Mouse (Mus musculus): ENCODE measurements at regions not wholly inside any gene's neighbourhood (a gene's known extent, or its start where the extent isn't known, plus 50 kb on each side); places are given as distances from the start of the nearest gene placed in this dataset.

- intact Hi-C loops (cut with DNase I) = no loop called here
- H3K27ac ChIP-seq = no peak overlapping the region
- TF ChIP-seq CTCF (IDR thresholded peaks at IDR 0.05) = no peak
- no peak overlapping the region for H3K4me3 ChIP-seq
- DNase-seq = no peak
Observed at GRCm38 (mm10) chr13:28833700-28834065, 119.8 kb downstream of the Sox4 start.

GRCm38 (mm10) chr13:28832855-28833699 lies 120.4 kb downstream of the Sox4 start:
- intact Hi-C loops (cut with DNase I) = no loop called here
- DNase-seq = no peak
- Histone ChIP-seq H3K4me3 (no peak overlapping the region), H3K27ac (no peak overlapping the region)
- TF ChIP-seq CTCF (IDR thresholded peaks at IDR 0.05) = no peak

DNA sequence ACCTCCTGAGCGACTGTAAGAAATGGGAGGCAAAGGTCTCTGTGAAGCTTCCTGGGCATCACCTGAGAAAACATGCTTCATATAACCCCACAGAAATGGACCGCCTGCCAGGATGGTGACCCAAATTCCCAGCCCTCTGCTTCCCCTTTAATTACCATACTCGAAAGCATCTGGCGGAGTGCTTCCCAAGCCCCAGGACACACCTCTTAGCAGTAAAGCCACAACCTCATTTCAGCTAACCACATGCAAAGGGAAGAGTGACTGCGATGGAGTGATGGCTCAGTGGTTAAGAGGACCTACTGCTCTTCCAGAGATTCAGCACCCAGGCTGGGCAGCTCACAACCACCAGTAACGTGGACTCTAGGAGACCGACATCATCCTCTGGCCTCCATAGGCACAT lies 127.2 kb downstream of the Sox4 start:
- intact Hi-C loops (cut with DNase I) = no loop called here
- H3K27ac ChIP-seq = no peak overlapping the region
- TF ChIP-seq CTCF (IDR thresholded peaks at IDR 0.05) = no peak

DNA sequence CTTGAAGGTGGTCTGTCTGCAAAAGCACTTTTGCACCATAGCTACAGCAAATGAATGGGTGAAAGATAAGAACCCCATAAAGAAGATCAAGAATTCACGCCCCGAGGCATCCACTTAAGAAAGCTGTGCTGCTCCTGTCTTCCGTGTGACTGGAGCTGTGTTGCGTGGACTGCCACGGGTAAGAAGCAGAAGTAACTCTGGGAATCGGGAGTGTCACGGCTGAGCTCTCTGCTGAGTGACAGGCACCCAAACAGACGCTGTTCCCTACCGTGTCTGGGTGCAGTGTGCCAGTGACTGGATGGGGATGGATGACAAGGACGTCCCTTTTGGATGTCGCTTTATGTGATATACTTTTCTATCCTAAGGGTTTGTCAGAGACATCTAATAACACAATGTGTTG lies 129.5 kb downstream of the Sox4 start:
- no peak for TF ChIP-seq CTCF (IDR thresholded peaks at IDR 0.05)

More for the DNA sequence above, 127.2 kb downstream of the Sox4 start:
- no peak overlapping the region for H3K4me3 ChIP-seq
- DNase-seq = no peak

DNA sequence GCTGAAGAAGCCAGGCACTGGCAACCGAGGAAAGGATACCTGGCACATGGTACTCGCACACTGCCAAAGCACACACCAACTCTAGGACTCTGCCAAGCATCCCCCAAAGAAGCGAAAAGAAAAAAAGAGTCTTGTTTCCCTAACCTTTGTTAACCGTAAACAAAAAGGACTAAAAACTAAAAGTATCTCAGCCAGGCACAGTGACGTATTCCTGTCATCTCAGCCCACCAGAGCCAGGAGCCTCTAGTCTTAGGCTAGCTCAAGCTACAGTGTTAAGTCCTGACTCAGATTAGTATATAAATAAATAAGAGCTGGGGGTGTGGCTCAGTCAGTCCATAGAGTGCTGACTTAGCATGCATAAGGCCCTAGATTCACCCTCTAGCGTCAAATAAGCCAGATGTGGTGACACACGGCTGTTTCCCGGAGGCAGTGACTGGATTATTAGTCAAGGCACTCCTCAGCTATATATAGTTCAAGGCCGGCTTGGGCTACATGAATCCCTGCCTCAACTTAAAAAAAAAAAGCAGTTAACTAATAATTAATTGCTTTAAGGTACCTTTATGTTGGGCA lies 130.1 kb downstream of the Sox4 start:
- H3K4me3 ChIP-seq = no peak overlapping the region
- H3K27ac ChIP-seq = no peak overlapping the region
- DNase-seq = no peak
- TF ChIP-seq CTCF (IDR thresholded peaks at IDR 0.05) = no peak
- intact Hi-C loops (cut with DNase I) = no loop called here

More for the DNA sequence above, 129.5 kb downstream of the Sox4 start:
- Histone ChIP-seq H3K27ac (no peak overlapping the region), H3K4me3 (no peak overlapping the region)
- DNase-seq = no peak
- intact Hi-C loops (cut with DNase I) = no loop called here

DNA sequence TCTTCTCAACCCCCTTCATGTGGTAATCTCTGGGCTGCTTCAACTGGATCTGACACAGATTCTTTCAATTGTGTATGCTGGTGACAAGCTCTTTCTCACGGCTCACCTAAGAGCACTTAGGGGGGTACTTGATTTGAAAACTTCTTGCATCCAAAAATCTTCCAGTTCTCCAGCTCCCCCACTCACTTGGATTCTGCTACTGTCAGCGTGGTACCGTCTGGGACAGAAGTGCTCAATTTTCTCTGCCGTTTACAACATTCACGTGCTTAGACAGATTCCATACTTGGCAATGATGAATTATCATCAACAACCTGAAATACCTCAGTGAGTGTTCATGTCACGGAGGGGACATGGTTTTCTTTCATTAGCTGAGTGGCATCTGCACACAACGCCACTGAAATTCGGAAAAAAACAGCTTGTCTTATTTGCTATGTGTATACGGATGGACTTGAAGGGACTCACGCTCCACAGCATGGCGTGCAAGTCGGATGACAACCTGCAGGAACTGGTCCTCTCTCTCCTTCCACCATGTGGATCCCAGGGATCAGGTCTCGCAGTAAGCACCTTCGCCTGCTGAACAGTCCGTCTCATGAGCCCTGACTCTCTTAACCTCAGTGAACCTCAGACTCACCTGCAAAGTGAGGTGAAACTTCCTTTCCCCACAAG lies 132.5 kb downstream of the Sox4 start:
- TF ChIP-seq CTCF (IDR thresholded peaks at IDR 0.05) = no peak
- Histone ChIP-seq H3K27ac (no peak overlapping the region), H3K4me3 (no peak overlapping the region)
- intact Hi-C loops (cut with DNase I) = no loop called here
- DNase-seq = no peak

- no peak for TF ChIP-seq CTCF (IDR thresholded peaks at IDR 0.05)
- Histone ChIP-seq H3K4me3 (no peak overlapping the region), H3K27ac (no peak overlapping the region)
- intact Hi-C loops (cut with DNase I) = no loop called here
- no peak for DNase-seq
Observed at GRCm38 (mm10) chr13:28814127-28814526, 139.4 kb downstream of the Sox4 start.

GRCm38 (mm10) chr13:28811667-28812575 lies 141.6 kb downstream of the Sox4 start:
- DNase-seq = no peak
- no peak for TF ChIP-seq CTCF (IDR thresholded peaks at IDR 0.05)
- Histone ChIP-seq H3K27ac (no peak overlapping the region), H3K4me3 (no peak overlapping the region)
- intact Hi-C loops (cut with DNase I) = no loop called here

DNA sequence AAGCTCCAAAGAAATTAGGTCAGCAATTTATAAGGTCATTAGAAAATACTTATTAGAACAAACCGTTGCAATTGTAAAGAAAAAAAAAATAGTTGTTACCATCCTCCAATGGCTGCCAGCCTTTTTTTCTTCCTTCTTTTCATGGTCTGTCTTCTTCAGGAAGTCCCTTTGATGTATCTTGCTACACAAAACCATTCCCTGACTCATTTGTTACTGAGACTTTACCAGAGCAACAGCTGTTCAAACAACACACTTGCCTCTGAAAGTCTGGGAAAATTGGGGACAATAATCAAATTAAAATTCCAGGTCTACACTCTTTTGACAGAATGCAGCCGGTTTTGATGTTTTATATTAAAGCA lies 142.5 kb downstream of the Sox4 start:
- Histone ChIP-seq H3K4me3 (no peak overlapping the region), H3K27ac (no peak overlapping the region)
- DNase-seq = no peak
- intact Hi-C loops (cut with DNase I) = no loop called here
- no peak for TF ChIP-seq CTCF (IDR thresholded peaks at IDR 0.05)

DNA sequence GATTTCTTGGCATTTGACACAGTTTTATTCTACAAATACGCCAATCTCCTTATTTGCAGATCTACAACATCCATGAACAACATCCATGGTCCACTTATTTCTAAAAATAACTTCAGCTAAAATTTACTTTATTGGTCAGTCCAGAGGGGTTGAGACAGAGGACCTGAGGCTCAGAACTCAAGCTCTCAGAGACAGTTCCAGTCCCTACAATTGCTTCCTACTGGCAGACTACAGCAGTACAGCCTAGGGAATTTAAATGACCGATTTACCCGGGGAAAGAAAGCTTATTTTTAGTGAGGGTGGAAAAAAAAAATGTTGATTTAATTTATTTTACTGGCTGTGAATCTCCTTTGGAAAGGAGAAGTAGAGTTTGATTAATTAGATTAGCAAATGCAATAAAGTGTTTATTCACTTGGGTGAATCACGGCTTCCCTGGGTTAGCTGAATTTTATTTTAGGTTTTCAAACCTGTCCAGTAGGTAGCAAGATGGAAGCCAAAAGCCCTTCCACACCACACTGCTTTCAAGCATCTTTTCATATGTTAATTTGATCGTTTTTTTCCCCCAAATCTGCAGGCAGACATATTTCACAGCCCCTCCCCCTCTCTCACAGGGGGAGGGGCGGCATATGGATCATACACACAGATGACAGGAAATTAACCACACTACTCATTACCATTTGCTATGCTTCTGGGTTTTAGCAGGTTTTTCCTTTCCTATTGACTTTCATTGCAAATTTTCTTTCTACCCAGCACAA lies 143.0 kb downstream of the Sox4 start:
- DNase-seq = no peak
- no peak overlapping the region for H3K4me3 ChIP-seq
- no peak for TF ChIP-seq CTCF (IDR thresholded peaks at IDR 0.05)
- H3K27ac ChIP-seq = no peak overlapping the region
- intact Hi-C loops (cut with DNase I) = no loop called here

- intact Hi-C loops (cut with DNase I) = no loop called here
- DNase-seq = no peak
- no peak overlapping the region for H3K4me3 ChIP-seq
- TF ChIP-seq CTCF (IDR thresholded peaks at IDR 0.05) = no peak
- no peak overlapping the region for H3K27ac ChIP-seq
Observed at GRCm38 (mm10) chr13:28805302-28805701, 148.2 kb downstream of the Sox4 start.
